Mouse (Mus musculus): Measurements from ENCODE around the gene Slfn5.
"Not testable (repeated sequence)": the region's sequence is repeated elsewhere in the genome, so short reads cannot be mapped to it uniquely, and the experiment has no call there.

Slfn5 gene

GRCm38 (mm10) chr11:82947457-82947856 lies 3.7 kb upstream of the Slfn5 start:
- DNase-seq, result no peak

GRCm38 (mm10) chr11:82949036-82949435 lies 2.1 kb upstream of the Slfn5 start:
- DNase-seq, result no peak

GRCm38 (mm10) chr11:82951865-82952611 lies 889 bp downstream of the Slfn5 start:
- DNase-seq, result no peak

GRCm38 (mm10) chr11:82952612-82953542 lies 1.7 kb downstream of the Slfn5 start:
- DNase-seq, result no peak

DNA sequence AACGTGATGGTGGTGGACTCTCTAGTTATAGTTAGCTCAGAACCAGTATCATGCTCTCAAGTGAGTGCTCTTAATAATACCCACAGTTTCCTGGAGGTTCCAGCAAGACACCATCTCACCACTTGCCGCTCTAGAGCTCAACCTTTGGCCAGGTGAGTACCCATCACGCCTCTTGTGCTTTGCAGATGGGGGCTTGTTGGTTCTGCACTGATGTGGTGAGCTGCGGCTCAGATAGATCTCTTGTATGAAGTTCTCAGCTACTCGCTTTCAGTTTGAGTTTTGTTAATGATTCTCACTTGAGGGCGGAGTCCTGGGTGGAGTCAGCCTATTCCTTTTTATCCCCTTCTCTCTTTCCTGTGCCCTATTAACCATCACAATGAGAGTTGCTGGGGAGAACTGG lies 3.5 kb downstream of the Slfn5 start:
- no peak for DNase-seq

- no peak for DNase-seq
These were observed 5.8 kb downstream of the Slfn5 start for GRCm38 (mm10) chr11:82956925-82957324.

DNA sequence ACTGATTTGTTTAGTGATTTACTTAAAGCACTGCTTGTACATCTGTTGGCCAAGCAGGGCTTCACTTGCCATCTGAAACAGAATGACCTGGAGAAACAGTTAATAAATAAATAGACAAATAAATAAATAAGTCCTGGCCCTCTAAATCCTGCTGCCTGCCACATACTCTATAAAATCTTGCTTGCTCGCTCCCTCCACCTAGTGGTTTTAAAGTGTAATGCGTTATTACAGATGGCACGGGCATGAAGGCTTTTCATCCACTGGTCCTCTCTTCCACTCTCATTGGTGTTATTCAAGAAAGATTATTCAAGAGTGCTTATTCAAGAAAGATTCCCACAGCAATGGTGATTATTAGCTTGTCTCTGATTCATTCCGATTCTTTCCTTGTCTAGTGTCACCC lies 8.5 kb downstream of the Slfn5 start:
- no peak for DNase-seq

DNA sequence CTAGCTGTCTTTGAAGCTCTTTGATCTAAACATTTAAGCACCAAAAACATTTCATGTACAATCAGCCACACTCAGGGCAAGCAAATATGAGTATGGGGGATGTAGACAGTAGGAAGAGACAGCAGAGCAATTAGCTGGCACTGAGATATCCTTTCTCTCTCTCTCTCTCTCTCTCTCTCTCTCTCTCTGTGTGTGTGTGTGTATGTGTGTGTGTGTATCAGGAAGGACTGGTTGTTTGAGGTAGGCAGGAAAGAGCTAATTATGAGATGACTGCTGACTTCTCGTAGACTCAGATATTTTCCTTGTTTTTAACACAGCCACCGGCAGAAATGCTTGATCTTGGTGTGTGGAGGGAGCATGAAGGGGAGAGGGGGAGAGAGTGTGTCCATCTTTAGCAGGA lies 10.6 kb downstream of the Slfn5 start:
- no peak for DNase-seq

DNA sequence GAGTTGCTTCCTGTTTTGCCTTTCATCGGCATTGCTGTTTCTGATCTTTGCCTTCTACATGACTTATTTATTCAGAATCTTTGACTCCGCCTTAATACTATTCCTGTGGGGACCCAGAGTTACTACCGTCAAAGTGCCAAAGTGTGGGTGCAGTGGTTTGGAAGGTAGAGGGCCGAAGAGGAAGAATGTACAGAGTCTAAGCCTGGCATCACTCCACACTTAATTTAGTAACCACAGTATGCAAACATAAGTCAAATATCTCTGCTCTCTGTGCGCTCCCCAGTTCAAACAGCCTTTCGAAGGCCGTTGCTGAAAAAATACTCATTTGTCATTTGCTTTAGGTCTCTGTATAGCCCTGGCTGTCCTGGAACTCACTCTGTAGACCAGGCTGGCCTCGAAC lies 11.1 kb downstream of the Slfn5 start:
- DNase-seq, result no peak

DNA sequence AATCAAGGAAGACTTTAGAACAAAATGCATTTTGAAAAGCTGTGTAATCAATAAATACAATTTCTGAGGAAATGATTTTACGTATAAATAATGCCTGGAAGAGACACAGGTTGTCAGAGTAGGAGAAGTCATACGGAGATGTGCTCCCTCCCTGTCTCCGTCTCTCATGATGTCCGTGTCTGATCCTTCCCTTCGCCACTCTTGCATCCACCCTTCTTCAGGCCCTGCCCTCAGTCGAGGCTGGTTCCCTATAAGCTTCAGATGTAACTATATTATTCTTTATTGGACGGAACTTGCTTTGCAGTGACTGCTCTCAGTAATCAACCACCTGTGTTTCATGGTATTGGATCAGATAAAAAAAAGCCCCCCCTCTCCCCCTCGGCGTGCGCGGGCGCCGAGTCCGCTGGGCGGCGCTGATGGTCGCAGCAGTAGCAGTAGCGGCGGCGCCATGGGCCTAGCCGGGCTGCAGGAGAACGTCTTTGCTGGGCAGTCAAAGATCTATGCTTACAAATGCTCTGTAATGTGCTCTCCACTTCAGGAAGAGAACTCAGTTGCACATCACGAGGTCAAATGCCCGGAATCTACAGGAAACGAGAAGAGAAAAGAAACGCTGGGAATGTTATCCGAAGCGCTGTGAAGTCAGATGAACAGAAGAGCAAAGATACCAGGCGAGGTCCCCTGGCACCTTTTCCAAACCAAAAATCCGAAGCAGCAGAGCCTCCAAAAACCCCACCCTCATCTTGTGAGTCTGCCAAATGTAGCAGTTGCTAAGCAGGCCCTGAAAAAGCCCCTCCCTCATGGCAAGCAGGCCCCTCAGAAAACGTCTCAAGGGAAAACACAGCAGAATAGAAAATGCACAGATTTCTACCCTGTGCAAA lies 19.8 kb downstream of the Slfn5 start:
- peak; percentile 16 for DNase-seq

DNA sequence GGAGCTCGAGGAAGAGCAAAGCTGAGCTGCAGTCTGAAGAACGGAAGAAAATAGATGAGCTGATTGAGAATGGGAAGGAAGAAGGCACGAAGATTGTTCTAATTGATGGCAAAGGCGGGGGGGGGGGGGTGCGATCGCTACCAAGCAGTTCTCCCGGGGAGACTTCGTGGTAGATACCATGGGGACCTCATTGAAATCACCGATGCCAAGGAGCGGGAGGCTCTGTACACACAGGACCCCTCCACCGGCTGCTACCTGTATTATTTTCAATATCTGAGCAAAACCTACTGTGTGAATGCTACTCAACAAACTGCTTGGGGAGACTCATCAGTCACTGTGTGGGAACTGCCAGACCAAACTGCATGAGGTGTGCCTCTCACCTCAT lies 20.4 kb downstream of the Slfn5 start:
- no peak for DNase-seq

GRCm38 (mm10) chr11:82973916-82974315 lies 22.8 kb downstream of the Slfn5 start:
- no peak for DNase-seq

DNA sequence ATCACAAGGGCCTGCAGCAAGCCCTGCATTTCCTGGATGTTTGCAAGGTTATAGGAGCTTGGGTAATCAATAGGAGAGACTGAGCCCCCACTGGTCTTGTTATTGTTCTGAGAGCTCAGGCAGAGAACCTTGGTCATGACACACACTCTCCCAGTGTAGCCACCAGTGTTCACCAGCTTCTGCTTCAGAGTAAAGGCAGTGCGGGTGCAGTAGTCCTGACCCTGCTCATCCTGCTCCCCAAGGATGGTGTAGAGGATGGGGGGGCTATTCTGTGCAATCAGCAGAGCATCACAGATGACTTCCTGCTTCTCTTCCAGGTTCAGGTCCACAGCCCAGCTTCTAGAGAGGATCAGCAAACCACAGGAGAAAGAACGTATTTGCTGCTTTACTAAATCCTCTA lies 31.3 kb downstream of the Slfn5 start:
- DNase-seq, result not testable (repeated sequence)

DNA sequence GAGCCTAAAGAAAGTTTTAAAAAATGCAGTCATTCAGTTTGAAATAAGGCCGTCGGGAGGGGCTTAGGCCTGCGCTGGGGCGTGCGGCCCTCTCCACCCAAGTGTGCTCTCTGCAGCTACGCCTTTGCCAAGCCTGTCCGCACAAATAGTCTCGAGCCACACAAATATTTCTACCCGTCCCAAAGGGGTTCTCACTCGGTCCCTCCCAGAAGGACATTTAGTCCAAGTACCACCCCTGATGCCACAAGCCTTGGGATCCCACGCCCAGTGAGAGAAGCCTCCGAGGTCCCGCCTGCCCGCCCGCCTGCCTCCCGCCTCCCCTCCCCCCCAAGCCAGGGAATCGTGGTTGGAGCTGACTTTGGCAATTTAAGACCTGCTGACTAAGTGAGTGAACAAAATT lies 32.0 kb downstream of the Slfn5 start:
- DNase-seq, result no peak

DNA sequence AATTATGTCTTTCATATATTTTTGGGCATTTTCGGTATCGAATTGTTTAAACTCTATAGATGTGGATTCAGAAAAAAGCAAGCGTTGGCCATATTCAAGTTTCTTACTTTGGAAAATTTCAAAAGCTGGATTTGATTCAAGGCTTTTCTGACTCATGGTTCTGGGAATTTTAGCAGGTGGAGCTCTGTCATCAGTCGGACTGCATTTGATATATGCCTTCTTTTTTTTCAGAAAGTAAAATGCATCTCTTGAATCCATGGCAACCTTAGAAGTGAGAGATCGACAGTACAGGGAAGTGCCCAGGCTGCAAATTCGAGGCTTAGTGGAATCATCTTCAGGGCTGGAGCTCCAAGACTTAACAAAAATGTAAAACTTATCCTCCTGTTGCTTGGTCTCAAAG lies 36.5 kb downstream of the Slfn5 start:
- no peak for DNase-seq

GRCm38 (mm10) chr11:82989357-82989756 lies 38.2 kb downstream of the Slfn5 start:
- DNase-seq, result no peak

DNA sequence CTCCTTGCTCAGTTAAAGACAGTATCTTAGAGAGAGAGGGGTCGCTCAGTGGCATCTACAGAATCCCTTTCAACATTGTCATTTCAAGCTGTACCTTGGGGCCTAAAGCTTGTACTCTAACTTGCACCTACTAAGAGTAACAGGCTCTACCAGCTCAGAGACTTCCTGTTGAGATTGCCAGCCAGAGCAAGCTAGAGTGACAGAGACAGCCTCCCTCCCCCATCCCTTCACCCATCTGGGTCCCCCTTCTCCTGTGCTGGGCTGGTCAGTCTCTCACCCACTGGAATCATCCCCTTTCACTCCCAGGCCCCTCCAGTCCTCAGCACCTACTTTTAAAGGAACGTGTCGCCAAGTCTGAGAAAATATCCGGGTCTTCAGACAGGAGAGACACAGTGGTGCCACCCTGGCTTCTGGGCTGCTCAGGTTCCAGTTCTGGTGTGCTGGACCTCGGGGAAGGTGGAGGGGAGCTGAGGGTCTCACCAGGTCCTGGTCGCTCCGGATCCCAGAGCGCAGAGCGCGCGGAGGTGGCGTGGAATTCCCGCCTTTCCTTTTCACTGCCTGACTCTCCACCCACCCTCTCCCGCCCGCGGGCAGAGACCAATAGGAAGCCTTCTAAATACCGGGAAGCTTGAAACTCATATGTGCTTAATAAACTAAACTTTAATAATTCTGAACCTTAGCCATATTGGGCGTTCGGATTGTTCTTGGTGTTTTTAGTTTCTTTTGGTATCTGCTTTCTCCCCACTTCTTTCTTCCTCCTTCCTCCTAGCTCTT lies 39.6 kb downstream of the Slfn5 start:
- DNase-seq, result not testable (repeated sequence)

- peak; percentile 24 for DNase-seq
These were observed 40.5 kb downstream of the Slfn5 start, which contains the start of gene Slfn9 for GRCm38 (mm10) chr11:82991469-82992166. TSS of gene Slfn9 (minus strand) at chr11:82991830.

DNA sequence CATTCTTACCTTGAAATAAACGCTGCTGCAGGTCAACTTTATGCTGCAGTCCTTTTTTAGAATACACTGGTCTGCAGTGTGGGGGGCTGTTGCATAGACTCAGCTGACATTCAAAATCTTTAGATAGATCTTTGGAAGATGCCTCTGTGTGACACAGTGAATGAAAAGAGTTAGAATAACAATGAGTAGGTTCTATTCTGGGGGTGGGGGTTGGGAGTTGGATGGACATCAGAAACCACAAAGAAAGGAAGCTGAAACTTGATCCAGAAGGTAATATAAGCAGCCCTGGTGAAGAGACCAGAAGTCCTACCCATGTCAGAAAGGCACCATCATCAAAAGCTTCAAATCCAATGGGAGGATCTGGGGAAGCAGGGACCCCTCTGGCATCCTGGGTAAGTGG lies 62.2 kb downstream of the Slfn5 start:
- no peak for DNase-seq
